Mouse (Mus musculus) limb, embryonic 12.5 days (tissue): ENCODE measurements at regions not wholly inside any gene's neighbourhood (a gene's known extent, or its start where the extent isn't known, plus 50 kb on each side); places are given as distances from the start of the nearest gene placed in this dataset.

Experiments
- ATAC-seq: fragments of 200-750 bp; cut with Nextera tagmentation; 2 replicates; pipeline ENCODE4 v1.8.0; 2017; ENCODE audit warnings: low read depth, moderate TSS enrichment; ENCODE audit not compliant: insufficient number of reproducible peaks, insufficient read depth, low FRiP score, low TSS enrichment
- H3K27ac ChIP-seq: fragments of 300-500 bp; sonication (generic); 2 replicates; pipeline ENCODE4 v1.5.1; 2016; ENCODE audit warnings: mild to moderate bottlenecking, moderate library complexity
- H3K27me3 ChIP-seq: fragments of 300-500 bp; sonication (generic); 2 replicates; pipeline ENCODE4 v1.6.1; 2016; ENCODE audit warnings: mild to moderate bottlenecking, moderate library complexity
- H3K36me3 ChIP-seq: fragments of 300-500 bp; sonication (generic); 2 replicates; pipeline ENCODE4 v1.6.1; 2016; ENCODE audit warnings: mild to moderate bottlenecking, moderate library complexity
- H3K4me1 ChIP-seq: fragments of 300-500 bp; sonication (generic); replicated peaks from 2 replicates; pipeline ENCODE4 v1.6.1; 2016
- H3K4me2 ChIP-seq: fragments of 300-500 bp; sonication (generic); 2 replicates; pipeline ENCODE4 v1.6.1; 2016; ENCODE audit warnings: mild to moderate bottlenecking, moderate library complexity
- H3K4me3 ChIP-seq: fragments of 300-500 bp; sonication (generic); replicated peaks from 2 replicates; pipeline ENCODE4 v1.5.1; 2016; ENCODE audit warnings: mild to moderate bottlenecking
- H3K9ac ChIP-seq: fragments of 300-500 bp; sonication (generic); replicated peaks from 2 replicates; pipeline ENCODE4 v1.6.1; 2016; ENCODE audit warnings: mild to moderate bottlenecking, moderate library complexity
- H3K9me3 ChIP-seq: fragments of 300-500 bp; sonication (generic); 2 replicates; pipeline ENCODE4 v1.6.1; 2016; ENCODE audit warnings: mild to moderate bottlenecking, moderate library complexity
- WGBS: fragments of 180-500 bp; shearing (Covaris S2); methylation state at CpG from one replicate; pipeline ENCODE4 v1.1.7; 2016; 5-methylcytosine and 5-hydroxymethylcytosine counted together

GRCm38 (mm10) chr5:73880936-73881335, 187.3 kb downstream of the Usp46 start:
- Histone ChIP-seq H3K27ac (no peak overlapping the region), H3K27me3 (no peaks in the 10 kb centered on the region), H3K4me2 (no peak overlapping the region), H3K4me1 (peaks cover 12% of the 10 kb centered on the region), H3K9ac (no peak overlapping the region), H3K9me3 (no peaks in the 10 kb centered on the region), H3K4me3 (no peak overlapping the region), H3K36me3 (no peaks in the 10 kb centered on the region)
- 73% methylated on average over 3 of the region's 3 CpGs for WGBS
- ATAC-seq = no peak

GRCm38 (mm10) chr5:73881941-73882340, 186.3 kb downstream of the Usp46 start:
- WGBS = 20% methylated on average over 5 of the region's 5 CpGs
- H3K36me3 ChIP-seq = no peaks in the 10 kb centered on the region
- ATAC-seq = no peak

GRCm38 (mm10) chr5:73884998-73885397, 183.2 kb downstream of the Usp46 start:
- no peak overlapping the region for H3K9ac ChIP-seq
- no peak overlapping the region for H3K4me3 ChIP-seq
- no peak for ATAC-seq
- no peaks in the 10 kb centered on the region for H3K9me3 ChIP-seq
- H3K4me1 ChIP-seq = peaks cover 12% of the 10 kb centered on the region
- H3K27ac ChIP-seq = peak overlapping the region; percentile 72; the same call in 1 of the 2 replicates
- no peak overlapping the region for H3K4me2 ChIP-seq
- 61% methylated on average over 12 of the region's 12 CpGs for WGBS
- no peaks in the 10 kb centered on the region for H3K36me3 ChIP-seq
- no peaks in the 10 kb centered on the region for H3K27me3 ChIP-seq

More at GRCm38 (mm10) chr5:73881941-73882340, 186.3 kb downstream of the Usp46 start:
- Histone ChIP-seq H3K4me1 (peaks cover 12% of the 10 kb centered on the region), H3K27ac (peak overlapping the region; percentile 56; the same call in 1 of the 2 replicates), H3K27me3 (no peaks in the 10 kb centered on the region), H3K9ac (no peak overlapping the region), H3K4me2 (no peak overlapping the region), H3K9me3 (no peaks in the 10 kb centered on the region), H3K4me3 (no peak overlapping the region)

GRCm38 (mm10) chr5:73885691-73886090, 182.5 kb downstream of the Usp46 start:
- Histone ChIP-seq H3K9me3 (no peaks in the 10 kb centered on the region), H3K4me3 (no peak overlapping the region), H3K27me3 (no peaks in the 10 kb centered on the region), H3K36me3 (no peaks in the 10 kb centered on the region), H3K9ac (no peak overlapping the region), H3K27ac (no peak overlapping the region), H3K4me2 (no peak overlapping the region), H3K4me1 (peaks cover 12% of the 10 kb centered on the region)
- WGBS = 95% methylated on average over 1 of the region's 1 CpGs
- no peak for ATAC-seq

- WGBS = 84% methylated on average over 8 of the region's 8 CpGs
- ATAC-seq = no peak
- no peaks in the 10 kb centered on the region for H3K9me3 ChIP-seq
- no peak overlapping the region for H3K4me3 ChIP-seq
- no peaks in the 10 kb centered on the region for H3K36me3 ChIP-seq
- no peak overlapping the region for H3K4me2 ChIP-seq
- H3K9ac ChIP-seq = no peak overlapping the region
- H3K4me1 ChIP-seq = peaks cover 5% of the 10 kb centered on the region; the same call in 1 of the 2 replicates
- no peaks in the 10 kb centered on the region for H3K27me3 ChIP-seq
- no peak overlapping the region for H3K27ac ChIP-seq
These were observed 180.8 kb downstream of the Usp46 start for GRCm38 (mm10) chr5:73887306-73887958.

GRCm38 (mm10) chr5:73888391-73888790, 179.8 kb downstream of the Usp46 start:
- Histone ChIP-seq H3K27me3 (no peaks in the 10 kb centered on the region), H3K4me1 (peaks cover 5% of the 10 kb centered on the region; the same call in 1 of the 2 replicates)
- WGBS = 80% methylated on average over 2 of the region's 2 CpGs

GRCm38 (mm10) chr5:73889342-73889741, 178.9 kb downstream of the Usp46 start:
- no peak for ATAC-seq
- 76% methylated on average over 1 of the region's 1 CpGs for WGBS
- H3K27ac ChIP-seq = no peak overlapping the region

More at GRCm38 (mm10) chr5:73888391-73888790, 179.8 kb downstream of the Usp46 start:
- Histone ChIP-seq H3K9ac (no peak overlapping the region), H3K4me3 (no peak overlapping the region), H3K4me2 (no peak overlapping the region), H3K36me3 (no peaks in the 10 kb centered on the region), H3K27ac (no peak overlapping the region), H3K9me3 (no peaks in the 10 kb centered on the region)
- no peak for ATAC-seq

GRCm38 (mm10) chr5:73890942-73891341, 177.3 kb downstream of the Usp46 start:
- WGBS = 77% methylated on average over 4 of the region's 4 CpGs
- Histone ChIP-seq H3K4me3 (no peak overlapping the region), H3K9ac (no peak overlapping the region), H3K9me3 (peaks cover 8% of the 10 kb centered on the region), H3K4me1 (no peaks in the 10 kb centered on the region), H3K27ac (no peak overlapping the region), H3K4me2 (no peak overlapping the region), H3K36me3 (no peaks in the 10 kb centered on the region), H3K27me3 (no peaks in the 10 kb centered on the region)
- no peak for ATAC-seq

More at GRCm38 (mm10) chr5:73889342-73889741, 178.9 kb downstream of the Usp46 start:
- Histone ChIP-seq H3K4me1 (peaks cover 5% of the 10 kb centered on the region; the same call in 1 of the 2 replicates), H3K9me3 (peaks cover under 1% of the 10 kb centered on the region; the same call in 1 of the 2 replicates), H3K36me3 (no peaks in the 10 kb centered on the region), H3K27me3 (no peaks in the 10 kb centered on the region), H3K9ac (no peak overlapping the region), H3K4me2 (no peak overlapping the region), H3K4me3 (no peak overlapping the region)

- Histone ChIP-seq H3K27me3 (no peaks in the 10 kb centered on the region), H3K36me3 (no peaks in the 10 kb centered on the region), H3K27ac (no peak overlapping the region), H3K4me1 (no peaks in the 10 kb centered on the region), H3K4me3 (no peak overlapping the region), H3K9me3 (peaks cover 8% of the 10 kb centered on the region), H3K4me2 (no peak overlapping the region), H3K9ac (no peak overlapping the region)
- ATAC-seq = no peak
- WGBS = 74% methylated on average over 11 of the region's 11 CpGs
These were observed 176.6 kb downstream of the Usp46 start for GRCm38 (mm10) chr5:73891606-73892005.

- ATAC-seq = no peak
These were observed 175.6 kb downstream of the Usp46 start for GRCm38 (mm10) chr5:73892440-73893225.

GRCm38 (mm10) chr5:73895186-73895585, 173.0 kb downstream of the Usp46 start:
- WGBS = 92% methylated on average over 5 of the region's 5 CpGs
- Histone ChIP-seq H3K27ac (no peak overlapping the region), H3K9me3 (peaks cover 8% of the 10 kb centered on the region), H3K4me3 (no peak overlapping the region), H3K36me3 (no peaks in the 10 kb centered on the region), H3K4me1 (no peaks in the 10 kb centered on the region), H3K9ac (no peak overlapping the region), H3K4me2 (no peak overlapping the region), H3K27me3 (no peaks in the 10 kb centered on the region)
- ATAC-seq = no peak

More at GRCm38 (mm10) chr5:73892440-73893225, 175.6 kb downstream of the Usp46 start:
- H3K36me3 ChIP-seq = no peaks in the 10 kb centered on the region
- H3K27me3 ChIP-seq = no peaks in the 10 kb centered on the region
- H3K4me1 ChIP-seq = no peaks in the 10 kb centered on the region
- peaks cover 8% of the 10 kb centered on the region for H3K9me3 ChIP-seq
- no peak overlapping the region for H3K4me2 ChIP-seq
- 72% methylated on average over 4 of the region's 4 CpGs for WGBS
- no peak overlapping the region for H3K4me3 ChIP-seq
- H3K9ac ChIP-seq = no peak overlapping the region
- H3K27ac ChIP-seq = no peak overlapping the region
